Mouse (Mus musculus): Measurements from ENCODE around the gene Mrpl12. TPM values are rescaled to one million over a fixed set of nuclear protein-coding genes. Genes with fewer than 3 reads are reported as not detected.

Mrpl12 gene
- polyA plus RNA-seq, 1 experiment from 2014 or later, result 239 TPM

DNA sequence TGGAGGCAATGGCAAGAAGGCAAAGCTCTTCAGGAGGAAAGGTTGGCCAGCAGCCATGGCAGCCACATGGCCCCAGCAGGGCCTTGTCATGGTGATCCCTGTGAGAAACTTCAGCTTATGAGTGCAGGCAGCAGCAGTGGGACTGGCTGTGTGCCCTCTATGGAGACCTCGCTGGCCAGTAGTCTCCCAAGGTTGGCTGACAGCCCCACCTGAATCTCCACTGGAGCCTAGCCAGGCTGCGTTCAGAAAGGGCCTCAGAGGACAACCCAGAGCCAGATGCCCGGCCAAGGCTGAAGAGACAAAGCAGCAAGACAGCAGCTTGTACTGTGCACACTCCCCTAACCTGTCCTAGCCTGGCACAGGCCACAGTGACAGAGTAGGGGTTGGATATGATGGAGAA lies 54.1 kb downstream of the Mrpl12 start:
- H3K9me3 ChIP-seq (ENCODE audit: control insufficient read depth, low read length), result no peaks in the 10 kb centered on the region
- ATAC-seq, result no peak
- H3K27ac ChIP-seq (ENCODE audit: low read length), result peak overlapping the region; percentile 49; the same call in 1 of the 2 replicates
- no peak overlapping the region for H3K4me2 ChIP-seq (ENCODE audit: low read depth, low read length)
- H3K9ac ChIP-seq (ENCODE audit: low read depth, low read length), result peak overlapping the region; percentile 44; the same call in 1 of the 2 replicates
- WGBS, result 71% methylated on average over 3 of the region's 3 CpGs
- H3K4me3 ChIP-seq (ENCODE audit: low read length), result no peak overlapping the region
- H3K4me1 ChIP-seq (ENCODE audit: control insufficient read depth, insufficient read depth, low read length), result peaks cover 24% of the 10 kb centered on the region
- no peaks in the 10 kb centered on the region; the same call in 1 of the 2 replicates for H3K27me3 ChIP-seq (replicated peaks; ENCODE audit: control insufficient read depth, insufficient read depth, low read length)
- H3K36me3 ChIP-seq (ENCODE audit: control insufficient read depth, insufficient read depth, low read length), result peaks cover 8% of the 10 kb centered on the region

Other genes with a start within 250 kb of the Mrpl12 start
- 2,886 and 2,944 TPM in 2 replicates for gene Actg1, start 136.1 kb upstream of the Mrpl12 start, polyA plus RNA-seq (2015; fragmentation: Nextera tagmentation; extraction: Ambion mirVana)
- gene Fscn2, start 123.1 kb upstream of the Mrpl12 start, polyA plus RNA-seq (2015; fragmentation: Nextera tagmentation; extraction: Ambion mirVana), result 0.55 TPM in 1 of 2 replicates, not detected in the other
- gene Faap100, start 105.8 kb upstream of the Mrpl12 start, polyA plus RNA-seq (2015; fragmentation: Nextera tagmentation; extraction: Ambion mirVana), result 26.6 and 28.6 TPM in 2 replicates
- gene Nploc4, start 46.9 kb upstream of the Mrpl12 start, polyA plus RNA-seq (2015; fragmentation: Nextera tagmentation; extraction: Ambion mirVana), result 19.5 and 20.0 TPM in 2 replicates
- gene Tspan10, start 42.0 kb upstream of the Mrpl12 start, polyA plus RNA-seq (2015; fragmentation: Nextera tagmentation; extraction: Ambion mirVana), result not detected in 2 replicates
- gene Pde6g, start 31.1 kb upstream of the Mrpl12 start, polyA plus RNA-seq (2015; fragmentation: Nextera tagmentation; extraction: Ambion mirVana), result 0.35 and 0.39 TPM in 2 replicates
- gene Oxld1, start 26.5 kb upstream of the Mrpl12 start, polyA plus RNA-seq (2015; fragmentation: Nextera tagmentation; extraction: Ambion mirVana), result 21.0 and 24.6 TPM in 2 replicates
- 27.1 and 31.3 TPM in 2 replicates for gene Ccdc137, start 26.5 kb upstream of the Mrpl12 start, polyA plus RNA-seq (2015; fragmentation: Nextera tagmentation; extraction: Ambion mirVana)
- 32.6 and 38.9 TPM in 2 replicates for gene Arl16, start 17.0 kb upstream of the Mrpl12 start, polyA plus RNA-seq (2015; fragmentation: Nextera tagmentation; extraction: Ambion mirVana)
- gene Slc25a10, start 7.2 kb downstream of the Mrpl12 start, polyA plus RNA-seq (2015; fragmentation: Nextera tagmentation; extraction: Ambion mirVana), result 104 and 108 TPM in 2 replicates
- 0.76 TPM in 2 replicates for gene Gcgr, start 46.1 kb downstream of the Mrpl12 start, polyA plus RNA-seq (2015; fragmentation: Nextera tagmentation; extraction: Ambion mirVana)
- gene Mcrip1, start 65.1 kb downstream of the Mrpl12 start, polyA plus RNA-seq (2015; fragmentation: Nextera tagmentation; extraction: Ambion mirVana), result 119 and 129 TPM in 2 replicates
- 0.37 TPM in 1 of 2 replicates, not detected in the other for gene Ppp1r27, start 66.5 kb downstream of the Mrpl12 start, polyA plus RNA-seq (2015; fragmentation: Nextera tagmentation; extraction: Ambion mirVana)
- gene P4hb, start 88.6 kb downstream of the Mrpl12 start, polyA plus RNA-seq (2015; fragmentation: Nextera tagmentation; extraction: Ambion mirVana), result 1,365 and 1,538 TPM in 2 replicates
- gene Arhgdia, start 97.0 kb downstream of the Mrpl12 start, polyA plus RNA-seq (2015; fragmentation: Nextera tagmentation; extraction: Ambion mirVana), result 626 and 641 TPM in 2 replicates
- gene Alyref, start 113.8 kb downstream of the Mrpl12 start, polyA plus RNA-seq (2015; fragmentation: Nextera tagmentation; extraction: Ambion mirVana), result 19.6 and 86.6 TPM in 2 replicates
- gene Anapc11, start 113.8 kb downstream of the Mrpl12 start, polyA plus RNA-seq (2015; fragmentation: Nextera tagmentation; extraction: Ambion mirVana), result 164 and 171 TPM in 2 replicates
- gene Npb, start 123.9 kb downstream of the Mrpl12 start, polyA plus RNA-seq (2015; fragmentation: Nextera tagmentation; extraction: Ambion mirVana), result 2.7 and 3.8 TPM in 2 replicates
- gene Pcyt2, start 133.3 kb downstream of the Mrpl12 start, polyA plus RNA-seq (2015; fragmentation: Nextera tagmentation; extraction: Ambion mirVana), result 393 and 441 TPM in 2 replicates
- 47.7 and 52.9 TPM in 2 replicates for gene Sirt7, start 140.6 kb downstream of the Mrpl12 start, polyA plus RNA-seq (2015; fragmentation: Nextera tagmentation; extraction: Ambion mirVana)
- gene Mafg, start 149.0 kb downstream of the Mrpl12 start, polyA plus RNA-seq (2015; fragmentation: Nextera tagmentation; extraction: Ambion mirVana), result 16.3 and 16.9 TPM in 2 replicates
- gene Pycr1, start 159.2 kb downstream of the Mrpl12 start, polyA plus RNA-seq (2015; fragmentation: Nextera tagmentation; extraction: Ambion mirVana), result 24.8 and 26.6 TPM in 2 replicates
- gene Myadml2, start 163.5 kb downstream of the Mrpl12 start, polyA plus RNA-seq (2015; fragmentation: Nextera tagmentation; extraction: Ambion mirVana), result 0.26 TPM in 1 of 2 replicates, not detected in the other
- gene Notum, start 176.6 kb downstream of the Mrpl12 start, polyA plus RNA-seq (2015; fragmentation: Nextera tagmentation; extraction: Ambion mirVana), result 0.54 and 1.0 TPM in 2 replicates
- 108 and 111 TPM in 2 replicates for gene Aspscr1, start 188.4 kb downstream of the Mrpl12 start, polyA plus RNA-seq (2015; fragmentation: Nextera tagmentation; extraction: Ambion mirVana)
- gene Cenpx, start 229.1 kb downstream of the Mrpl12 start, polyA plus RNA-seq (2015; fragmentation: Nextera tagmentation; extraction: Ambion mirVana), result 159 and 174 TPM in 2 replicates
- 43.0 and 44.4 TPM in 2 replicates for gene Lrrc45, start 229.3 kb downstream of the Mrpl12 start, polyA plus RNA-seq (2015; fragmentation: Nextera tagmentation; extraction: Ambion mirVana)
- 30.4 and 31.2 TPM in 2 replicates for gene Rac3, start 236.9 kb downstream of the Mrpl12 start, polyA plus RNA-seq (2015; fragmentation: Nextera tagmentation; extraction: Ambion mirVana)
- 56.0 and 65.0 TPM in 2 replicates for gene Dcxr, start 242.7 kb downstream of the Mrpl12 start, polyA plus RNA-seq (2015; fragmentation: Nextera tagmentation; extraction: Ambion mirVana)
- 1.7 and 2.3 TPM in 2 replicates for gene Cbr2, start 247.5 kb downstream of the Mrpl12 start, polyA plus RNA-seq (2015; fragmentation: Nextera tagmentation; extraction: Ambion mirVana)